Mouse (Mus musculus): ENCODE data around the gene Tspan1. TPM values are rescaled to one million over a fixed set of nuclear protein-coding genes. Genes with fewer than 3 reads are reported as not detected.

The Tspan1 gene
- polyA plus RNA-seq (2014; fragmentation: Nextera tagmentation; extraction: Ambion mirVana) = 50.2 and 51.7 TPM in 2 replicates

DNA sequence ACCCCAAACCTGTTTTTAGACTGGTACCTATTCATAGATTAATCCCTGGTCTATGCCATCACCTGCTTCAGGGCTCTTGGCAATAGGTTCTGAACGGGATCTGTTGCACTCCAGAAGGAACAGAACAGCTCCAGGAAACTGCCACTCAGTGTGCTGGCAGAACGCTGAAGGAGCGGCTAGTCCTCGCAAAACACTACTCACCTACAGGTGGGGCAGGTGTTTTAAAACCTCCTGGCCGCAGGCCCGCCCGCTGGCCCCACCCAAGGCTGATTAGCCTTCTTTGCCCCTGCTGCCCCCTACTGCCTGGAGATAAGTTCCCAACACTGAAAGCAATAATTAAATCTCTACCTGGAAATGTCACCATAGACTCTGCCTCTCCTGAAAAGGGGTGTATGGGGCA is at the start of gene Tspan1:
TSS of gene Tspan1 (minus strand) at position 198 of the 400 bp plus-strand sequence.
- Histone ChIP-seq H3K9me3 (ENCODE audit: control insufficient read depth, low read depth, low read length) (no peaks in the 10 kb centered on the region), H3K27me3 (ENCODE audit: control insufficient read depth, insufficient read depth, low read length) (no peaks in the 10 kb centered on the region), H3K4me1 (ENCODE audit: control insufficient read depth, insufficient read depth, low read length) (no peaks in the 10 kb centered on the region), H3K4me2 (replicated peaks; ENCODE audit: low read depth, low read length) (peak within 1 kb of the TSS; percentile 8; the same call in 1 of the 2 replicates), H3K27ac (ENCODE audit: low read length) (0 out of 2 replicates have a peak within 1 kb of the TSS, but pooled peaks have one; percentile 28), H3K36me3 (ENCODE audit: control insufficient read depth, insufficient read depth, low read length) (no peaks in the 10 kb centered on the region), H3K9ac (replicated peaks; ENCODE audit: low read depth, low read length) (no peak within 1 kb of the TSS), H3K4me3 (ENCODE audit: low read depth, low read length) (no peak within 1 kb of the TSS)
- WGBS = 22% methylated on average over 7 of the region's 7 CpGs
- peak; percentile 30; the same call in 1 of the 2 replicates for ATAC-seq (ENCODE audit: insufficient number of reproducible peaks, insufficient read depth, low FRiP score, low read depth)

DNA sequence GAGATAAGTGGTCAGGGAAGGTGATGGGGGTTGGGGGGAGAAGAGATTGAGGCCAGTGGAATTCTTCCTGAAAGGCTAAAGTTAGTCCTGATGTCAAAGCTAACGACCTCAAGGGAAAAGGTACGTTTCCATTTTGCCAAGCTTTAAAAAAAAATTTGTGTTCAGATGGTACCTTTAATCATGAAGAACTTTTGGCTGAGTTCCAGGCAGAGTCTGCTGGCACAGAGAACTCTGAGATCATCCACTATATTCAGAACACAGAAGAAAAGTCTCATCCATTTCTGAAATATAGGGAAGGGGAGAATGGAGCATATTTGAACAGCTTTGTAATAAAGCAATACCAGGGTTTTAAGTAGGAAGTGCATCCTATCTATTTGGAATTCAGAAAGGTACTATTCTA is 49.6 kb upstream of the Tspan1 start:
- no peak overlapping the region for H3K4me2 ChIP-seq (replicated peaks; ENCODE audit: low read depth, low read length)
- 41% methylated on average over 2 of the region's 2 CpGs for WGBS
- no peaks in the 10 kb centered on the region; the same call in 1 of the 2 replicates for H3K4me1 ChIP-seq (ENCODE audit: control insufficient read depth, insufficient read depth, low read length)
- H3K9me3 ChIP-seq (ENCODE audit: control insufficient read depth, low read depth, low read length) = no peaks in the 10 kb centered on the region
- H3K9ac ChIP-seq (replicated peaks; ENCODE audit: low read depth, low read length) = no peak overlapping the region
- H3K27me3 ChIP-seq (ENCODE audit: control insufficient read depth, insufficient read depth, low read length) = no peaks in the 10 kb centered on the region
- H3K4me3 ChIP-seq (ENCODE audit: low read depth, low read length) = no peak overlapping the region
- no peak overlapping the region for H3K27ac ChIP-seq (ENCODE audit: low read length)
- ATAC-seq (ENCODE audit: insufficient number of reproducible peaks, insufficient read depth, low FRiP score, low read depth) = no peak
- H3K36me3 ChIP-seq (ENCODE audit: control insufficient read depth, insufficient read depth, low read length) = no peaks in the 10 kb centered on the region

DNA sequence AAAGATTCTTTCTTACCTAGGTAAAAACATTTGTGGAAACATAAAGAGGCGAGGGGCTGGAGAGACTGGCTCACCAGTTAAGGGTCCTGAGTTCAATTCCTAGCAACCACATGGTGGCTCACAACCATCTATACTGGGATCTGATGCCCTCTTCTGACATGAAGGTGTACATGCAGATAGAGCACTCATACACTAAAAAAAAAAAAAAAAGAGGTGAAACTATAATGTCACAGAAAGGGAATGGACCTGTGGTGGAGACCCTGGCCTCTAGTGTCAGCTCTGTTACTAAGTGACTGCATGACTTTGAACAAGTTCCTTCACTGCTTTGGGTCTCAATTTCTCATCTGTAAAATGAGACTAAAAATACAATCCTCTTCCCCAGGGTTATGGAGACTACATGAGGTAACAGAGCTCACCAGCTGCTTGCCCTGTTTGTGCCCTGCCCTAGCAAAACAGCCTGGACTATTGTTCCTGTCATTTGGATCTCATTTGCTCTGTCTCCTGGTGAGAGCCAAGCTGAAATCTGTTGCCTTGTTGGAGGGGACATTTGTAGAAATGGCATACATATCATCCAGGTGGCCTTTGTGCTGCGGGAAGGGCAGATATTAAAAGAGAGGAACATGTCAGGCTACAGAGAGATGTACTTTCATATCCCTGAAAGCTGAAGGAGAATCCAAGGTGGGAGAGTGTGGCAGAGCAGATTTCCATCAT is 48.6 kb upstream of the Tspan1 start:
- Histone ChIP-seq H3K4me1 (ENCODE audit: control insufficient read depth, insufficient read depth, low read length) (no peaks in the 10 kb centered on the region; the same call in 1 of the 2 replicates), H3K27me3 (ENCODE audit: control insufficient read depth, insufficient read depth, low read length) (no peaks in the 10 kb centered on the region), H3K27ac (ENCODE audit: low read length) (no peak overlapping the region), H3K4me2 (replicated peaks; ENCODE audit: low read depth, low read length) (no peak overlapping the region), H3K9ac (replicated peaks; ENCODE audit: low read depth, low read length) (no peak overlapping the region), H3K4me3 (ENCODE audit: low read depth, low read length) (no peak overlapping the region), H3K9me3 (ENCODE audit: control insufficient read depth, low read depth, low read length) (no peaks in the 10 kb centered on the region), H3K36me3 (ENCODE audit: control insufficient read depth, insufficient read depth, low read length) (no peaks in the 10 kb centered on the region)
- 77% methylated on average over 2 of the region's 2 CpGs for WGBS
- ATAC-seq (ENCODE audit: insufficient number of reproducible peaks, insufficient read depth, low FRiP score, low read depth) = no peak

DNA sequence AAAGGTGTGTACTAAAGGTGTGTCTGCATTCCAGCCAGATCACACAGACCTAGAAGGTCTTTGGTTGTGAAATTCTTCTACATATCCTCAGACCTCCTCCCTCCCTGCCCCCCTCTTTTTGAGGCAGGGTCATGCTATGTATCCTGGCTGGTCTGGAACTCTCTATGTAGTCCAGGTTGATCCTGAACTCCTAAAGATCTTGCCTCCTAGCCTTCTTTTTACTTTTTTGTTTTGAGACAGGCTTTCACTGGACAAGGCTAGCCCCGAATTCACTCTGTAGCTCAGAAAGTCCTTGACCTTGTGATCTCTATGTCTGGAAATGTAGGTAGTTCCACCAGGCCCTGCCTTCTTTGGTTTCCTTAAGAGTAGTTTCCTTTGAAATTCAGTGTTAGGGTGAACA is 41.5 kb upstream of the Tspan1 start:
- H3K27me3 ChIP-seq (ENCODE audit: control insufficient read depth, insufficient read depth, low read length) = no peaks in the 10 kb centered on the region
- no peak overlapping the region for H3K4me3 ChIP-seq (ENCODE audit: low read depth, low read length)
- no peak overlapping the region for H3K27ac ChIP-seq (ENCODE audit: low read length)
- no peak for ATAC-seq (ENCODE audit: insufficient number of reproducible peaks, insufficient read depth, low FRiP score, low read depth)
- H3K9me3 ChIP-seq (ENCODE audit: control insufficient read depth, low read depth, low read length) = no peaks in the 10 kb centered on the region
- H3K9ac ChIP-seq (replicated peaks; ENCODE audit: low read depth, low read length) = no peak overlapping the region
- WGBS = 79% methylated on average over 1 of the region's 1 CpGs
- H3K4me1 ChIP-seq (ENCODE audit: control insufficient read depth, insufficient read depth, low read length) = no peaks in the 10 kb centered on the region
- H3K36me3 ChIP-seq (ENCODE audit: control insufficient read depth, insufficient read depth, low read length) = no peaks in the 10 kb centered on the region
- no peak overlapping the region for H3K4me2 ChIP-seq (replicated peaks; ENCODE audit: low read depth, low read length)

DNA sequence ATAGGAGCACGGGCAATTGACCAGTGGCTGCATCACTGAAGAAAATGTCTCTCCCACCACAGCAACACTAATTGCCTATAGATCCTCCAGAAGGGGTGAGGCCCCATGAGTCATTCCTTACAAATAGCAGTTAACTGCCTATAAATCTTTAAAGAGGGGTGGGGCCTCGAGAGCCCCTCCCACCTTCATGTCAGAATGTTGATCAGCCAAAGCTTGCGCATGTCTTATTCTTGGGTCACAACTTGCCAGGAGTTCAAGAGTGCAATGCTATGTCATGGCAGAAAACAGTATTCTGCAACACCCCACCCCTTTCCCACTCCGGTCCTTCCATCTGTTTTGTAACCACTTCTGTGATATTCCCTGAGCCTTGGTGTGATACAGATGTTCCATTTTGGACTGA is 39.1 kb upstream of the Tspan1 start:
- Histone ChIP-seq H3K27ac (ENCODE audit: low read length) (no peak overlapping the region), H3K9ac (replicated peaks; ENCODE audit: low read depth, low read length) (no peak overlapping the region), H3K4me1 (ENCODE audit: control insufficient read depth, insufficient read depth, low read length) (no peaks in the 10 kb centered on the region), H3K4me2 (replicated peaks; ENCODE audit: low read depth, low read length) (no peak overlapping the region), H3K9me3 (ENCODE audit: control insufficient read depth, low read depth, low read length) (no peaks in the 10 kb centered on the region), H3K4me3 (ENCODE audit: low read depth, low read length) (no peak overlapping the region), H3K36me3 (ENCODE audit: control insufficient read depth, insufficient read depth, low read length) (no peaks in the 10 kb centered on the region), H3K27me3 (ENCODE audit: control insufficient read depth, insufficient read depth, low read length) (no peaks in the 10 kb centered on the region)
- WGBS = 71% methylated on average over 4 of the region's 4 CpGs
- ATAC-seq (ENCODE audit: insufficient number of reproducible peaks, insufficient read depth, low FRiP score, low read depth) = no peak

DNA sequence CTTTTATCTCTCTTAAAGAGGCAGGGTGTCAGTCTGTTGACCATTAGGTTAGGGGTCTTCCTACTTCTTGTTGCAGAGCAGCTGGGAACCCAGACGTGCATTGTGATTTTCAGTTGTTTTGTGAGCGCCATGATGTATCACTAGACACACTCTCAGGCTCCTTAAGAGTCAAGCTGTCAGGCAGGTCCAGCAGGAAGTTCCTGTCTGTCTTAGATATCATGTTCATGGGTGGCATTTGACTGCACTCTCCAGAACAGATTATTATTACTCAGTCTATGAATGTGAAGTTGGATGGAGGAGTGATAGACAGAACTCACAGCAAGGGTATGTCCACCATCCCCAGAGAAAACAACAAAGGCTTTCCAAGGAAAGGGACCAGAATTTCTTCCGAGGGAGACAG is 37.0 kb upstream of the Tspan1 start:
- no peaks in the 10 kb centered on the region for H3K4me1 ChIP-seq (ENCODE audit: control insufficient read depth, insufficient read depth, low read length)
- ATAC-seq (ENCODE audit: insufficient number of reproducible peaks, insufficient read depth, low FRiP score, low read depth) = no peak
- whole genome bisulfite sequencing = 63% methylated on average over 3 of the region's 3 CpGs
- H3K27ac ChIP-seq (ENCODE audit: low read length) = no peak overlapping the region
- H3K4me2 ChIP-seq (replicated peaks; ENCODE audit: low read depth, low read length) = no peak overlapping the region
- H3K9ac ChIP-seq (replicated peaks; ENCODE audit: low read depth, low read length) = no peak overlapping the region
- H3K36me3 ChIP-seq (ENCODE audit: control insufficient read depth, insufficient read depth, low read length) = no peaks in the 10 kb centered on the region
- no peaks in the 10 kb centered on the region for H3K9me3 ChIP-seq (ENCODE audit: control insufficient read depth, low read depth, low read length)
- no peaks in the 10 kb centered on the region for H3K27me3 ChIP-seq (ENCODE audit: control insufficient read depth, insufficient read depth, low read length)
- no peak overlapping the region for H3K4me3 ChIP-seq (ENCODE audit: low read depth, low read length)

DNA sequence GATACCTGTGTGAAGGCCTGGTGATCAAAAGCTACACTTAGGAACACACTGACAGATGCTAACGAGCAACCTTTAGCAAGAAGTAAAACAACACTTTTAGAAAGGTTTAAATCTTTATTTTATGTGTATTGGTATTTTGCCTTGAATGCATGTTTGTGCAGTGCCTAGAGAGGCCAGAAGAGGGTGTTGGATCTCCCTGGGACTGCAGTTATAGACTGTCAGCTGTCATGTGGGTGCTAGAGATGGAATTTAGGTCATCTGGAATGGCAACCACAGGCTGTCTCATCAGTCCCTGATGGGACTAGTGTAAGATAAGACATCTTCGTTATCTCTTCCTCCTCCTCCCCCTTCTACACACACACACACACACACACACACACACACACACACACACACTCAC is 31.0 kb upstream of the Tspan1 start:
- ATAC-seq (ENCODE audit: insufficient number of reproducible peaks, insufficient read depth, low FRiP score, low read depth) = no peak
- 81% methylated on average over 2 of the region's 2 CpGs for WGBS
- Histone ChIP-seq H3K4me1 (ENCODE audit: control insufficient read depth, insufficient read depth, low read length) (no peaks in the 10 kb centered on the region), H3K27me3 (ENCODE audit: control insufficient read depth, insufficient read depth, low read length) (no peaks in the 10 kb centered on the region), H3K9ac (replicated peaks; ENCODE audit: low read depth, low read length) (no peak overlapping the region), H3K9me3 (ENCODE audit: control insufficient read depth, low read depth, low read length) (no peaks in the 10 kb centered on the region), H3K4me3 (ENCODE audit: low read depth, low read length) (no peak overlapping the region), H3K27ac (ENCODE audit: low read length) (no peak overlapping the region), H3K4me2 (replicated peaks; ENCODE audit: low read depth, low read length) (no peak overlapping the region), H3K36me3 (ENCODE audit: control insufficient read depth, insufficient read depth, low read length) (no peaks in the 10 kb centered on the region)

DNA sequence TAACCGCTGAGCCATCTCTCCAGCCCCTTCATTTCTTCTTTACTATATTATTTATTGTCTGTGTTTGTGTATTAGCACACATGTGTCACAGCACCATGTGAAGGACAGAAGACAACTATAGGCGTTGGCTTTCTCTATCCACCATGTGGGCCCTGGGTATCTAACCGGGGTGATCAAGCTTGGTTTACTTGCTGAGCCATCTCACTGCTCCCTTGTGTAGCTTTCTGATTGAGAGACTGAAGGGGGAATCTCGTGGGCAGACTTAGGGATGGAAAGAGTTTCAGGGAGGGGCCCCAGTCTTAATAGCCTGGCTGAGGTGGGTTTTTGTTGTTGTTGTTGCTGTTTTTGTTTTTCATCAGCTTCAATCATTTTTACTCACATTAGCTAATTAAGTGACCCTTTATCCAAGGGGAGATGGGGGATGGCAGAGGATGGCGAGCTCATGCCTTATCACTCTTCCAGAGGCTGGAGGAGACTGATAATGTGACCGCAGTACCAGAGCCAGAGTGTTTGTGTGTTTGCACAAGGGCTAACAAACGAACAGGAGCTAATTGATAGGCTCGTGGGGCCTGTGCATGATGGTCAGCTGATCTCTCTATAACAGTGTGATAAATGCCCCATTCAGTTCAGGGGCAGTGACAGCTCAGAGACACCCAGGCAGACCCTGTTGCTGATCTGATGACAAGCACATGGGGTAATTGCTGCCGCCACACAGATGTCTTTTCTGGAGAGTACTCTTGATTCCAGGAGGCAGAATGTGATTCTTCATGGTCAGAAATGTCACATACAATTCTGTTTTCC is 26.4 kb upstream of the Tspan1 start:
- Histone ChIP-seq H3K27ac (ENCODE audit: low read length) (no peak overlapping the region), H3K27me3 (ENCODE audit: control insufficient read depth, insufficient read depth, low read length) (no peaks in the 10 kb centered on the region), H3K9me3 (ENCODE audit: control insufficient read depth, low read depth, low read length) (no peaks in the 10 kb centered on the region), H3K36me3 (ENCODE audit: control insufficient read depth, insufficient read depth, low read length) (no peaks in the 10 kb centered on the region), H3K4me1 (ENCODE audit: control insufficient read depth, insufficient read depth, low read length) (no peaks in the 10 kb centered on the region), H3K4me2 (replicated peaks; ENCODE audit: low read depth, low read length) (no peak overlapping the region), H3K4me3 (ENCODE audit: low read depth, low read length) (no peak overlapping the region), H3K9ac (replicated peaks; ENCODE audit: low read depth, low read length) (no peak overlapping the region)
- 50% methylated on average over 9 of the region's 9 CpGs for WGBS
- peak; percentile 71; the same call in 1 of the 2 replicates for ATAC-seq (ENCODE audit: insufficient number of reproducible peaks, insufficient read depth, low FRiP score, low read depth)

Data from stomach, embryonic 14.5 days (tissue).